Mouse (Mus musculus) right cerebral cortex, postnatal 10 days (tissue): ENCODE data around the gene Atn1.
A peak's percentile ranks its signal among the peaks of the same experiment; 100 is the strongest.

ENCODE experiments used
- DNase-seq, 2 experiments: peaks; one replicate each; pipeline ENCODE4 v3.0.0; 2021; ENCODE audit warnings: low spot score in 2 of 2

Atn1 gene

GRCm38 (mm10) chr6:124767920-124768703 is 11.8 kb upstream of the Atn1 start:
- DNase-seq, result peak; percentile 70 to 72

- DNase-seq, result no peak
Observed at GRCm38 (mm10) chr6:124767536-124767919, 11.2 kb upstream of the Atn1 start.

GRCm38 (mm10) chr6:124765951-124766350 is 9.6 kb upstream of the Atn1 start:
- DNase-seq, result no peak

- peak; percentile 80 to 84 for DNase-seq
Observed at GRCm38 (mm10) chr6:124759259-124759658, 2.9 kb upstream of the Atn1 start.

GRCm38 (mm10) chr6:124758849-124759232 is 2.5 kb upstream of the Atn1 start:
- DNase-seq, result peak in 1 of 2 experiments; percentile 25

- peak; percentile 73 to 83 for DNase-seq
Observed at GRCm38 (mm10) chr6:124757909-124758848, 1.9 kb upstream of the Atn1 start.

GRCm38 (mm10) chr6:124757351-124757880 is 1.1 kb upstream of the Atn1 start:
- DNase-seq, result peak in 1 of 2 experiments; percentile 40

GRCm38 (mm10) chr6:124756652-124757350 is 477 bp upstream of the Atn1 start:
- DNase-seq, result peak; percentile 91 to 92

- DNase-seq, result no peak
Observed at GRCm38 (mm10) chr6:124755306-124755705, 1.0 kb downstream of the Atn1 start.

- DNase-seq, result no peak
Observed at GRCm38 (mm10) chr6:124753861-124754260, 2.5 kb downstream of the Atn1 start.

GRCm38 (mm10) chr6:124750405-124750804 is 5.9 kb downstream of the Atn1 start:
- no peak for DNase-seq

GRCm38 (mm10) chr6:124746654-124747632 is 9.4 kb downstream of the Atn1 start:
- peak in 1 of 2 experiments; percentile 52 for DNase-seq

GRCm38 (mm10) chr6:124746296-124746605 is 10.1 kb downstream of the Atn1 start:
- DNase-seq, result no peak

- DNase-seq, result peak; percentile 96
Observed at GRCm38 (mm10) chr6:124745490-124746295, 10.6 kb downstream of the Atn1 start.

GRCm38 (mm10) chr6:124744755-124745321 is 11.5 kb downstream of the Atn1 start:
- DNase-seq, result peak; percentile 67 to 70

GRCm38 (mm10) chr6:124743647-124744046 is 12.7 kb downstream of the Atn1 start:
- no peak for DNase-seq

GRCm38 (mm10) chr6:124742839-124743514 is 13.3 kb downstream of the Atn1 start:
- no peak for DNase-seq

GRCm38 (mm10) chr6:124741842-124742241 is 14.5 kb downstream of the Atn1 start:
- no peak for DNase-seq
